Mouse (Mus musculus): ENCODE measurements around the gene Cnot10. TPM values are rescaled to one million over a fixed set of nuclear protein-coding genes. Genes with fewer than 3 reads are reported as not detected.

The Cnot10 gene
- 10 to 100 TPM; 45.0 to 46.8 TPM for total RNA-seq (2021)

DNA sequence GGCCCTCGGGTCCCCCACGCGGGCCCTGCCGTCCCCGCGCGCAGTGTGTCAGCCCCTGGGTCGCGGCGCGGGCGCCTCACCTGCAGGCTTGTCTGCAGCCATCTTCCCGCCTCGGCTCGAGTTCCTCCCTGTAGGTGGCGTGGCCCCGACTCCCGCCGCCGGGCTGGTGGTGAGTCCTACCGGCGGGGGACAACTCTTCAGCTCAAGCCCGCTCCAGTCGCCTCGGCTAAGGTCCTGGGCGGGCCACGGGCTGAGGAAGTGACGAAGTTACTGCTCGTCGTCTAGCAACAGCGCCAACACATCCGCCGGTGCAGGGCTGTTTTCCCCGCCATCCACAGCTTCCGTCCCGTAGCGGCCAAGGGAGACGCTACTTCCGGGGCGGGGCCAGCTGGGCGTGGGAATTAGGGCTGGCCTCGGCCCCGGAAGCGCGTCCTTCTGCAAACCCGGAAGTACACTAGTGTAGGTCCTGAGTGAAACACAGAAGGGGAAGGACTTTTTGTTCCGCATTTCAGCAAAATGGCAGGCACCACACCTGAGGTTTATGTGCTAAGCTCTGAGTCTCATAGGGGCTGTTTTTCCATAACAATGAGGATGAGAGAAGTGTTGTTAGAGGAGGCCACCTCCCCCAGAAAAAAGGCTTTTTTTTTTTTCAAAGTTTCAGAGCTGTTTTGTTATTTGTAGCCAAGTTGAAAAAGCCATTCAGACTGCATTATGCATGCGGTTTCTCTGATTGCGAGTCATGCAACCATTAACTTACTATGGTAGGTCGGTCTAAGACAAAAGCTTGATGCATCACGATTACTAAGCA is at the start of gene Cnot10:
Cnot10 (minus strand) TSS at position 346 of the 808 bp plus-strand sequence.
- intact Hi-C loops (cut with DNase I): loop anchor here (2.0 kb wide), 1 partner anchor 49 kb away; the partner anchor contains the start of gene Dync1li1
- peak; percentile 97 for DNase-seq (ENCODE audit: low spot score in 2 of 2)

DNA sequence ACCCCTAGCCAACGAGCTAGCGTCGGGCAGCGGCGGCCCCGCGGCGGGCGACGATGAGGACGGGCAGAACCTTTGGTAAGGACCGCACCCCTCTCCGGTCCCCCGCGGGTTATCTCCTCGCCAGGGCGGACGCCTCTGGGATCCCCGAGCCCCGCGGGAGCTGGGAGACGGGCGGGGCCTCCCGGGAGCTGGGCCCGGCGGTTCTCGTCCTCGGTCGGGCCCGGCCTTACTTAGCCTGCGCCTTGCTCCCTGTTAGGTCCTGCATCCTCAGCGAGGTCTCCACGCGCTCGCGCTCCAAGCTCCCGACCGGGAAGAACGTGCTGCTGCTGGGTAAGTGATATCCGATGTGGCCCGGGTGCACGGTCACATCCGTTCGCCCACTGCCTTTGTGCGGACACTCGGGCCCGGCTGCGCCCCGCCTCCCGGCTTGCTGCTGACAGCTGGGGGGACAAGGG is 49.0 kb upstream of the Cnot10 start:
- intact Hi-C loops (cut with DNase I): loop anchor here (2.0 kb wide), 1 partner anchor 48 kb away; the partner anchor contains the start of gene Cnot10
- no peak for DNase-seq (ENCODE audit: low spot score in 2 of 2)

DNA sequence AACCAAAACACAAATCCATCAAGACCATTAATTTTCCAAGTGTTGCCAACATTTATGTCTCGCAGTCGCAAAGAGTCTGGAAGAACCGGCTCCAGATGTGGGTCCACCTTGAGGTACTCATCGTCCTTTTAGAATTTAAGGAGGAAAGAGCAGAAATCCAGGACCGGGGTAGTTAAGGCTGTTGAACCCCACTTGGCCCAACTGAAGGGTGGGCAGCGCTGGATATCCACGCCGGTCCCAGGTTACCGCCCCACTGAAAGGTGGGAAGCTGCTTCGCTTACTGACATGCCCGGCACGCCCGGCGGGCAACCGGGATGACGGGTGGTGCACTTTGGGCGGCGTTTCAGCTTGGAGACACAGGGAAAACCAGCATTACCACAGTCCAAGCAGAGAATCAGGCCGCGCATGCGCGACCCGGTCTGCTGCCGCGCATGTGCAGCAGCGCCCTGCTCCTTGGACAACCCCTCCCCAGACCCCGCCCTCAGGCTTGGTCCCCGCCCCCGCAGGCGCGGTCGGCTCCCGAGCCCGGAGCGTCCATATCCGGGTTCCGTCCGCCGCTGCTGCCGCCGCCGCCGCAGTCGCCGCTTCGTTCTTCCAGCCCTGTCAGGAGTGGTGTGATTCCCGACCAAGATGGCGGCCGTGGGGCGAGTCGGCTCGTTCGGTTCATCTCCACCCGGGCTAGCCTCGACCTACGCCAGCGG is 48.4 kb upstream of the Cnot10 start, which contains the start of gene Dync1li1:
Dync1li1 (plus strand) TSS at position 539 of the 701 bp plus-strand sequence.
- peak; percentile 96 to 98 for DNase-seq (ENCODE audit: low spot score in 2 of 2)
- intact Hi-C loops (cut with DNase I): loop anchor here (2.0 kb wide), 1 partner anchor 48 kb away; the partner anchor contains the start of gene Cnot10

DNA sequence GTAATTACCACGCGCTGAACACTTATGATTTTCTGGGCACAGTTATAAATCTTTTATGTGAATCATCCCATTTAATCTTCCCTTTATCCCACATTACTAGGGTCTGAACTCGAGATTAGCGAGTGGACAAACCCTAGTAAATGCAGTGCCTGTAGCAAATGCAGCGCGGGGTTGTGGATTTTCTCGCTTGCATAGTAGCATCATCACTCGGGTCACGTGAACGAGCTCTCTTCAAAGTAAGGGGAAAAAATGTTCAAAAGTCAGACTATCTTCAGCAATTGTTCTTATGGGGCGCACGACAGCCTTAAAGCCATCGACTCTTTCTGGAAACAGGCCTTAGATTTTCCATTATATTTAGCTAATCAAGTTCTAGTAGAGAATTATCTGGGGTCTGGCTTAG is 47.7 kb upstream of the Cnot10 start:
- DNase-seq (ENCODE audit: low spot score in 2 of 2): no peak

DNA sequence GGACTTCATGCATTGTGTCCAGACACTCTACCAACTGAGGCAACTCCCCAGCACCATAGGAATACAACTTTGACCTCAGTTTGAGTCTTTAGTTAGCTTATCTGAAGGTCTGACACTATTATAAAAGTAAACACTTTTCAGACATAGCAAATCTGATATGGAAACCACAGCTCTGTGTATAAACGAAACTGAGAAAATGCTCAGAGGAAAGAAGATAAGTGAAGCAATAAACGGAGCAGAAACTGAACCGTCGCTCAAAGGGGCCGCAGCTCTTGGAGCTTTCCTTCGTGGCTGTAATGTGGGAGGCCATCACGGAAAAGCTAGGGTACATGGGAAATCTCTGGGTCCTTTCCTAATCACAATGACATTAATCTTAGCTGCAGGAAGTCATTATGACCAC is 46.3 kb upstream of the Cnot10 start:
- no peak for DNase-seq (ENCODE audit: low spot score in 2 of 2)
- intact Hi-C loops (cut with DNase I): no loop called here

More for the DNA sequence above, 47.7 kb upstream of the Cnot10 start:
- intact Hi-C loops (cut with DNase I): loop anchor here (2.0 kb wide), 1 partner anchor 47 kb away; the partner anchor contains the start of gene Cnot10

DNA sequence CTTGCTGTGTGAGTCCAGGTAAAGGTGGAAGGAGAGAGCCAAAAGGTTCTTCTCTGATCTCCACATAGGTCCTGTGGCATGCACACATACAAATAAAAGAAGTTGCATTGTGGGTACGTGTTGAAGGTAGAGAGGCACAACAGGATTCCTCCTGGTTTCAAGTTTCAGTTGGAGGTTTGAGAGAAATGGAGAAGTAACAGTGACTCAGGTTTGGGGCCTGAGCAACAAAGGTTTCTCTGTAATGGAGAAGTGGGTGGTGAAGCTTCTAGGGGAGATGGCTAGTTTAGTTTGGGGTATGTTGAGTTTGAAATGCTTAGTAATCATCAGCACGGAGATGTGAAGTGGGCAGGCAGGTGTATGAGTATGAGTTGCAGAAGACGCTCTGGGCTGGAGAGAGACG is 42.2 kb upstream of the Cnot10 start:
- intact Hi-C loops (cut with DNase I): no loop called here
- DNase-seq (ENCODE audit: low spot score in 2 of 2): no peak

DNA sequence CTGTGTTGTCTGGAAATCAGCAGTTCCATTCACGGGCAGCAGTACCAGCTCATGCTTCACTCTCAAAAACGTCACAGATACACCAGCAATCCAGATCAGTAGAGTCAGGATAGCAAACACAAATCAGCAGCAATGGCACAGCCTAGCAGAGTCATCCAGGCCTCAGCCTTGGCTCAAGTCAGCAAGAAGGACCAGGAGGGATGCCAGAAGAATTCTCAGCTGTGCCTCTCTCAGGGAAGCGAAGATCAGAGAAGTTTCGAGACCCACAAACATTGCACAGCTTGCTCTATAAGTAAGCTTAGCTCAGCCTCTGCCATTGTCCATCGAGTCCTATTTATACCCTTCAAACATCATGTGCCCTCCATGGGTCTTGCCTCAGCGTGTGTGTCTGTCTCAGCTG is 40.5 kb upstream of the Cnot10 start:
- no peak for DNase-seq (ENCODE audit: low spot score in 2 of 2)
- intact Hi-C loops (cut with DNase I): no loop called here

DNA sequence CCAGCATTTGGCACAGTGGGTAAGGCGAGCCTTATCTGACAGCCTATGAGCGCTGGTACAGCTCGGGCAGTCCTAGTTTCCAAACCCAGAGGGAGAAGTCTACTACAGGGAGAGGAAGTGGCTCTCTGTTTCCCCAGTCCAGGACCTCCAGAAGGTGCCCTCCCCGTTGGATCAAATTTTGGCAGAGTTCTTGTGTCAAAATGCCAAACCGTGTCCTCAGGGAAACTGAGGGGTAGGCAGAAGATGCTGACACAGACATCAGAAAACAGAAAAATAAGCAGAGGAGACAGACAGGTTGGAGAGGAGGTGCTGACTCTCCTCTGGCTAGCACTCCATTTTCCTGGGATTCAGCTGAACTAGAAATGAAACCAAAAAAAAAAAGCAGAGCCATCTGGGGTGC is 40.0 kb upstream of the Cnot10 start:
- intact Hi-C loops (cut with DNase I): no loop called here
- no peak for DNase-seq (ENCODE audit: low spot score in 2 of 2)

DNA sequence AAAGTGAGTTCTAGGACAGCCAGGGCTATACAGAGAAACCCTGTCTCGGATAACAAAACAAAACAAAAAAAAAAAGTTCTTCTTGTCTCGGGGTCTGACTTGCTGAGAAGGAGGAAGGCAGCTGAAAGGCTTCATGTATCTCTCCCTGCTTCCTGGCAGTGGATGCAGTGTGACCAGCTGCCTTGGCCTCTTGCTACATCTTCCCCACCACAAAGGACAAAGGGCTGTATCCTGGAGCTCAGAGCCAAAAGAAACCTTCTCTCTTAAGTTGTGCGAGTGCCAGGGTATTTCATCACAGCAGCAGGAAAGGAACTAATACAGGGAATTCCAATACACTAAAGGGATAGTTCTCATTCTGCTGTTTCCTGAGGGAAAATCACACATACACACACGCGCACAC is 38.6 kb upstream of the Cnot10 start:
- no peak for DNase-seq (ENCODE audit: low spot score in 2 of 2)
- intact Hi-C loops (cut with DNase I): no loop called here

DNA sequence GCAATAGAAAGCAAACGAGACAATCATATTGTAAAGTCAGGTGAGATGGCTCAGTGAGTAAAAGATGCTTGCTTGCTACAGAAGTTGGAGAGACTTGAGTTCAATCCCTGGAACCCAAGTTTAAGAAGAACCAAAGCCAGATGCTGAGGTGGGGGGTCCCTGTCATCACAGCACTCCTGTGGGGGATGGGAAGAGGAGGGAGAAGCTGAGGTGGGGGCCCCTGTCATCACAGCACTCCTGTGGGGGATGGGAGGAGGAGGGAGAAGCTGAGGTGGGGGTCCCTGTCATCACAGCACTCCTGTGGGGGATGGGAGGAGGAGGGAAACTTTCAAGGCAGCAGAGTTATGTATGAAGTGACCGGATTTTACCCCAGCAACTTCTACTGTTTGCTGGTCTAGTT is 33.6 kb upstream of the Cnot10 start:
- no peak for DNase-seq (ENCODE audit: low spot score in 2 of 2)
- intact Hi-C loops (cut with DNase I): no loop called here

DNA sequence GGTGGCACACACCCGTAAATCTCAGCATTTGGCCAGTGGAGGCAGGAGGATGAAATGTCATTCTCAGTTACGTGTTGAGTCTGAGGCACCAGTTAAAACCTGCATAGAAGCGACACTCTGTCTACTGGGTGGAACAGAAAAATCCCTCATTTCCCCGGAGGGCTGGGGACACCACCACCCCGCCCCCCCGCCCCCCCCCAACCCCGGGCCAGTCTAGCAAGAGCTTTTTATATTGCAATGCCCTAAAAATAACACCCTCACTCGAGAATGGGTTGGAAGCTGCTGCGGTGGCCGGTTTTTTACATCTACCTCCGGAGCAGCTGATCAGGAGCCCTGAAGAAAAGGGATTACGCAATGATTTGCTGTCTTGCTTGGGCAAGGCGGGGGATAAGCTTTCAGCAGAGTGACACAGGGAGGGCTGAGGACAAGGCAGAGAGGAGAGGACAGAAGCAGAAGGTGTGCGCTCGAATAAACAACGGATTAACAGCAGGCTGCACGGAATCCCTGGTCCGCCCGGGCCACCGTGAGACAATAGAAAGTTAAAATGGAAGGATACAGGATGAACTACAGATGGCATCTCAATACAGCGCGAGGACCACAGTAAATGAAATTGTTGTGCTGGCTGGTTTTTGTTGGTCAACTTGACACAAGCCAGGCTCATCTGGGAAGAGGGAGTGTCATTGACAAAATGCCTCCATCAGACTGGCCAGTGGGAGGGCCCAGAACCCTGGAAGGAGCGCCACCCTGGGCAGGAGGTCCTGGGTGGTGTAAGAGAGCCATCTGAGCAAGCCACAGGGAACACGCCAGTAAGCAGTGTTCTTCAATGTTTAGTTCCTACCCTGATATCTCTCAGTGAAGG is 32.9 kb upstream of the Cnot10 start:
- intact Hi-C loops (cut with DNase I): no loop called here
- DNase-seq (ENCODE audit: low spot score in 2 of 2): peak; percentile 51 to 78

DNA sequence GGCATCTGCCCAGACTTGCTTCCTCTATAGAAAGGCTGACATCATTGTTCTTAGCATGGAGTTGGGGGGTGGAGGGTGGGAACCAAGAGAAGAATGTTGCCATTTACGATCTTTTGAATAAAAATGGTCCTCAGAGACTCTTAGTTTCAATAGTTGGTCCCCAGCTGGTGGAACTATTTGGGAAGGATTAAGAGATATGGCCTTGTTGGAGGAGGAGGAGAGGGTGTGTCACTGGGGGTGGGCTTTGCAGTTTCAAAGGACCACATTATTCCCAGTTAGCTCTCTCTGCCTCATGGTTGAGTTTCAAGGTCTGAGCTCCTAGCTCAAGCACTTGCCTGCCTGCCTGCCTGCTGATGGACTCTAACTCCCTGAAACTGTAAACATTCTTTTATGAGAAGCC is 32.0 kb upstream of the Cnot10 start:
- no peak for DNase-seq (ENCODE audit: low spot score in 2 of 2)
- intact Hi-C loops (cut with DNase I): no loop called here

DNA sequence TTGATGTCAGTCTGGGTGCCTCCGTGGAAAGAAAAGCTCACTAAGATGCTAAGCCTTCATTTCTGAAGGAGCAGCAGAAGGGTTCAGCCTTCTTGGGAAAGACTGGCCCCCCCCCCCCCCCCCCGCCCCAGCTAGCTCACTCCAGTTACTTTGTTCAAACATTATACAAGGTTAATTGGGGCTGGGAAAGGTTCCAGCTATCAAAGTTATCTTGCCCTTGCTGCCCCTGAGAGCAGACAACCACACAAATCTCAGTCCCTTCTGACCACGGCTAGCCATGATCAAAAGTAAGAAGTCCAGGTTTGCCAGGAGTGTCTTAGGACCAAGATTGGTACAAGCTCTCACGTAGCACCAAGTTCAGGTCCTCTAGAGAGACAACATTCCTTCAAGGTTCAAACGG is 29.0 kb upstream of the Cnot10 start:
- intact Hi-C loops (cut with DNase I): no loop called here
- DNase-seq (ENCODE audit: low spot score in 2 of 2): no peak

DNA sequence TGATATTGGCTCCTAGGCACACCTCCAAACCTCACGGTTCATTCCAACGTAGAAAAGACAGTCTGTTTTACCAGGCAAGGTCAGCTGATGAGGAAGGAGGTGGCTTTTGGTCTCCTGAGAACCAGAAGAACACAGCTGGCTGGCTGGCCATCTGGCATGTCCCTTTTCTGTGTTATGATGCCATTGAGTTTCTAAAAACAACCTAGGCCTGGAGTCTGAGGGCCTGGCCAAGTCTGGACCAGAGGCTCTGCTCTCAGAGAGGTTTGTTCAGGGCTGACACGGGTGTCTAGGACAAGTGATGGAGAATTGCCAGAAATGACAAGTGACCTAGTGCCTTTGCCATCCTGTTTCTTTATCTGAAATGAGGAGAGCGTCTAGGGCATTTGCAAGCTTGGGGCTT is 28.1 kb upstream of the Cnot10 start:
- DNase-seq (ENCODE audit: low spot score in 2 of 2): no peak
- intact Hi-C loops (cut with DNase I): no loop called here

DNA sequence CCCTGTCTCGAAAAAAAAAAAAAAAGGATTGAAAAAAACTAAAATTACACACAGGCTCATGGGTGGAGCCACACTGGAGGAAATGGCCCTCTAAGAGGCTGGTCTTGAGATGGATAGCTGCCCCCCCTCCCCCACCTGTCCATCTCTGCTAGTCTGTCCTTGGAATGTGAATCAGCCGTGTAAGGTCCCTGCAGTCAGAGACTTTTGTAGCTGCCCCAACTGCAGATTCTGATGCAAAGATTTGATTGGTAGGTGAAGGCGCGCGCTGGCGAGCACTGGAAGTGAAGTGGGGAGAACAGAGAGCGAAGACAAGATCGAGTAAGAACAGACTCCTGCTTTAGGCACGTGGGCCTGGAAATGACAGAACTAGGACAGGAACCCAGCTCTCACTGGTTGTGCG is 26.9 kb upstream of the Cnot10 start:
- intact Hi-C loops (cut with DNase I): no loop called here
- no peak for DNase-seq (ENCODE audit: low spot score in 2 of 2)

DNA sequence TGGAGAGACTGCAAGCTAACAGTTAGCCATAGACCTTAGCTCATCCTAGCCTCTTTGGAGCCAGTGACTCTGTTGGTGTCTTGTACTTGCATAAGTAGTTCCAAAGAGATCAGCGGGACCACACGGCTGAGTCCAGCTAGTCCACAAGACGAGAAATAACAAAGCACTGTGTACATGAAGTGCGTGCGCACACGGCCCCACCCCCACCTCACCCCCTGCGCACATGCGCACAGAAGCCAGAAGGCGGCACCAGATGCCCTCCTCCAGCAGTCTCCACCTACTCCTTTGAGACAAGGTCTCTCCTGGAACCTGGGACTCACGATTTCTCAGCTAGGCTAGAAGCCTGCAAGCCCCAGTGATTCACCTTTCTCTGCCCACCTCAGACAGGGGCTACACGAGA is 23.8 kb upstream of the Cnot10 start:
- intact Hi-C loops (cut with DNase I): no loop called here
- peak in 1 of 2 experiments; percentile 34 for DNase-seq (ENCODE audit: low spot score in 2 of 2)

DNA sequence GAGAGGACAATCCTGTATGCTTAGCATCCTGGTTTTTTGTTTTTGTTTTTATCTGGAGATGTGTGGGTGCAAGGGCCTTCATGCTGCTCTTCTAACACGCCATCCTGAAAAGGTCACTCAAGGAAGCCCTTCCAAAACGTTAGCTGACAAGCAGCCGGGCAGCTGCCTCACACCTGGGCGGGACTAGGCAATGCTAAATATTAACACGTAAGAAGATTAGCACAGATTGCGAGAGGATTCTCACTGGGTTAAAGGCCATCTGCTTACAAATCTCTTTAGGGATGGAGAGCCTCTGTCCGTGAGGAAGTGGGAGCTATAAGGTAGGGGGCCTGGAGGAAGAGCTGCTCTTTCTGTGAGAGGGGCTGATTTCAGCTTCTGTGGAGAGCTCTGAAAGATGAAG is 22.0 kb upstream of the Cnot10 start:
- DNase-seq (ENCODE audit: low spot score in 2 of 2): no peak
- intact Hi-C loops (cut with DNase I): no loop called here

DNA sequence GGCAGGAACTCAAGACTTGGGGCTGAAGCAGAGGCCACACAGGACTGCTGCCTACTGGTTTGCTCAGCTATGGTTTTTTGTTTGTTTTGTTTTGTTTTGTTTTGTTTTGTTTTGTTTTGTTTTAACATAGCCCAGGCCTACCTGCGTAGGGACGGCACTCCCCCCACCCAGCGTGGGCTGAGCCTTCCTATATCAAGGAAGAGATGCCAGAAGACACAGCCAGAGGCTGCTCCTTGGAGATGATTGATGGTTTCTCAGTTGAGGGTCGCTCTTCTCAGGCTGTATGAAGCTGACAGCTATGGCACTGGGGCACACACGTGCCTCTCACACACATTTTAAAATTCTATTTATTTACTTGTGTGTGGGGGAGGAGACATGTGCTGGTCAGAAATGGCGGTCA is 21.0 kb upstream of the Cnot10 start:
- intact Hi-C loops (cut with DNase I): no loop called here
- no peak for DNase-seq (ENCODE audit: low spot score in 2 of 2)

DNA sequence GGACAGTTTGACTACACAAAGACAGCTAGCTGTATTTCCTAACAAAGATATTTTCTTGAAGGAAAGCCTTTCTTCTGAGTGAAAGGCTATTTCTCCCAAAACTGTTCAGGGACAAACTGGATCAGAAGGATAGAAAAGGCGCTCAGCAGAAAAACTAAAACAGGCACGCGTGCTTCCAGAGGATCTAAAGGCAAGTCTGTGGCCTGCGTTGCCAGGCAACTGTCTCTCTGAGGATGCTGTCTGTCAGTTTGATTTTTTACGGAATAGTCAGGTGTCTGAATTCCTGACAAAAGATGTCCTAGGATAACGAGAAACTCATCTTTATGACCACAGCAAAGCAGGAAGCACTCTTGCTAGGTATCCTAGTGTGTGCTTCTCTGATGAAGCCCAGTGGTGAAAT is 20.5 kb upstream of the Cnot10 start:
- DNase-seq (ENCODE audit: low spot score in 2 of 2): no peak
- intact Hi-C loops (cut with DNase I): no loop called here

DNA sequence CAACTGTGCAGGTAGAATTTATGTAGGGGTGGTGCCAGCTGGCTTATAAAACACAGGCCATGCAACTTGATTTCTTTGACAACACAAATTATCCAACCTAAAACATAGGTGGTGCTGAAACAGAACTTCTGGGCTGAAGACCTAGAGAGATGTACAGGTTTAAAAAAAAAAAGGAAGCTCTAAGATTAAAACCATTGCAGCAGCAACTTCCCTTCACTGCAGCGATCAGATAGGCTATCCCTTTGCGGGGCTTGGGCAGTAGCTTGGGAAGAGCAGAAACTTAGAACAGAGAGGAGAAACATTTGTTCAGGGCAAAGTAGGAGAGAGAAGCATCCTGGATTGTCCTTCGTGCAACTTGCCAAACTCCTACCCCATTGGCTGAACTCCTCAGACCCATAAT is 16.7 kb upstream of the Cnot10 start:
- DNase-seq (ENCODE audit: low spot score in 2 of 2): no peak
- intact Hi-C loops (cut with DNase I): no loop called here
